Mouse (Mus musculus): Measurements from ENCODE around the gene Ttc22. TPM values are rescaled to one million over a fixed set of nuclear protein-coding genes. Genes with fewer than 3 reads are reported as not detected.

Ttc22 gene
- under 1 TPM in 1 of 2 experiments, not detected in 1; 0.09 TPM for total RNA-seq (2021)
- long read RNA-seq, experiment 1, result 0 reads
- long read RNA-seq, experiment 2, result 0 reads

DNA sequence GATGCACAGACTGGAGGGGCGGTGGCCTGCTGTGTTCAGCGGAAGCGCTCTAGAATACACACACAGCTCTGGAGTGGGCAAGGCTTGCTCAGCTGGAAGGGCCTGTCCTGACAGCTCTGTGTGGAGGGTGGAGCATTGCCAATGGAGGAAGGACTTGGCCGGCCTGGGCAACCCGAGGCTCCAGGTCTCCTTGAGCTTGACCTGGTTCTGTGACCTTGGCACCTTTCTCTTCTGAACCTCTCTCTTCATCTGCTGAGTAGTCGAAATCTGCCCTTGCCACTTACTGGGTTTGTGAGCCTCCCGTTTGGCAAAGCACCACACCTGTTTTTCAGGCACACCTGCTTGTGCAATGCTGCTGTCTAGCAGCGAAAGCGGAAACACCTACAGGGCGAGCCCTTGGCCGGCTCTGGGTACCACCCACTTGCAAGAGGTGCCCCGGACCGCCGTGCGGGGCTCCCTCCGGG is at the start of gene Ttc22:
Gene Ttc22 (plus strand): TSS at position 403 of the 464 bp plus-strand sequence.
- peak; percentile 16 for DNase-seq (ENCODE audit: low spot score)

DNA sequence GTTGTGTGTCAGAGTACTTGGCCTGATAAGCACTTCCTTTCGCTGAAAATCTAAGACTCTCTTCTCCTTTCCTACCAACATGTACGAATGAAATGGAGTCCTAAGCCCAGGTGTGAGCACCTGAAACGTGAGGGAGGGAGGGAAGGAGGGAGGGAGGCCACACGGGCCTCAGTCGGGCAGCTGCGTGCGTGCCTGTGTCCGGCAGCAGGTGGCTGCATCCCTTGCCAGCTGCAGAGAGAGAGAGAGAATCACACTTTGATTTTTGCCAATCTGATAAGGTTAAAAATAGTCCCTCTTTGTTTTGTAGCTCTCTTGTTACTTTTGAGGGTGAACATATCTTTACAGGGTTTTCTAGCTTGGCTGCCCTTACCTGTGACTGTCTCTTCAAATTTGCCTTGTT is 47.2 kb upstream of the Ttc22 start:
- DNase-seq (ENCODE audit: low spot score), result no peak

DNA sequence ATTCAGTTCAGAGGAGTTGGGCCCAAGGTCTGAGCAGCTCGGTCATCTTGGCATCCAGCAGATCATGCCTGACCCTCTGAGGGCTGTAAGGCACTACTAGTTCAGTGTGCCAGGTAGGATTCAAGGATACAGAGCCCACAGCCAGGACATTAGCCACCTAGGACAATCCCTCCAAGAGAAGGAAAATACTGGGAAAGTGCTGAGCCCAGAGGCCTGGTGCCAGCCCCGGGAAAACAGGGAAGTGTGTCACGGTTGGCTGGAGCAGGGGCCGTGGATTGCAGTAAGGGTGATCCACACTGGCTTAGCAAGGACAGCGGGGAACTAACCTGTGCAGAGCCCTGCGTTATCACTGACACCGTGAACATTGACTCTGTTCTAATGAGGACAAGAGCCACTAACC is 44.7 kb upstream of the Ttc22 start:
- no peak for DNase-seq (ENCODE audit: low spot score)

DNA sequence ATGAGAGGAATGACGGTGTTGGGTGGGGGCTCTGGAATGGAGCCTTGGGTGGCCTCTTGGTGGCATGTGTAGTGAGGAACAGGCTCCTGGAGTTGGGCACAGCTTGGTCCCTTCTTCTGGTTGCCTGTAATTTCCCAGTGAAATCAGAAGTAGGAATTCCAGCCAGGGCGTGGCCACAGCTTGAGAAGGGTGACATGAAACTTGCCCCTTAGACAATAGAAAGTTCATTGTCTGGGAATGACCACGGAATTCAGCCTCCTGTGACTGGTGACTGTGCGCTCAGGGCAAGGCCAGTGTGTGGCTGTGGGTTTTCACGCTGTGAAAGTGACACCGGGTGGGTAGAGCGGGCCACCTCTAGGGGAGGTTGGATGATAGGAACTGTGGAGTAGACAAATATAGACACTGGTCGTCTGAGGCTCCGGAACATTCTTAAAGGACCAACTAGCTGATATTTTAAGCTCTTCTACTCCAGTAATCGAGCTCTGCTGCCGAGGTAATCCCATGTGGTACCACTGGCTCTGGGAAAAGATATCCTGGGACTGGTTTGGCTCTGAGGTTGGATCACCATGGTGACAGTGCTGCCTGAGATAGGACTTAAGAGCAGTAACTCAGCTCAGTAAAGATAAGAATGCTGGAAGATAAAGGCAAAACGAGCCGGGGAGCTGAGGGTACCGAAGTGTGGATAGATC is 40.9 kb upstream of the Ttc22 start:
- peak; percentile 41 for DNase-seq (ENCODE audit: low spot score)

DNA sequence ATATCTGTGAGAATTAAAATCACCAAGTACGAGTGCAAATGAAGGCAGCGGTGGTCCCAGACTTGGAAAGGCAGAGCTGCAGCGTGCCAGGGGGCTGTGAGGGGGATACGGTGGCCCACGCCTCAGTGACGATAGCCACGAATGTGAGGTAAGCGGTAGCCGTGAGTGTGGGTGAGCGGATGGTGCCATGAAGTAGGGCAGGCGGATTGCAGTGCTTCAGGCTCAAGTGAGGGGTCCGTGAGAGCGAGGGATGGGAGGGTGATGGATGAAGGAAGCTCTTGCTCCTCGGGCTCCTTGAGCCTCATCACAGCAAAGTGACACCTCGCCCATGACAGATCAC is 40.4 kb upstream of the Ttc22 start:
- no peak for DNase-seq (ENCODE audit: low spot score)

DNA sequence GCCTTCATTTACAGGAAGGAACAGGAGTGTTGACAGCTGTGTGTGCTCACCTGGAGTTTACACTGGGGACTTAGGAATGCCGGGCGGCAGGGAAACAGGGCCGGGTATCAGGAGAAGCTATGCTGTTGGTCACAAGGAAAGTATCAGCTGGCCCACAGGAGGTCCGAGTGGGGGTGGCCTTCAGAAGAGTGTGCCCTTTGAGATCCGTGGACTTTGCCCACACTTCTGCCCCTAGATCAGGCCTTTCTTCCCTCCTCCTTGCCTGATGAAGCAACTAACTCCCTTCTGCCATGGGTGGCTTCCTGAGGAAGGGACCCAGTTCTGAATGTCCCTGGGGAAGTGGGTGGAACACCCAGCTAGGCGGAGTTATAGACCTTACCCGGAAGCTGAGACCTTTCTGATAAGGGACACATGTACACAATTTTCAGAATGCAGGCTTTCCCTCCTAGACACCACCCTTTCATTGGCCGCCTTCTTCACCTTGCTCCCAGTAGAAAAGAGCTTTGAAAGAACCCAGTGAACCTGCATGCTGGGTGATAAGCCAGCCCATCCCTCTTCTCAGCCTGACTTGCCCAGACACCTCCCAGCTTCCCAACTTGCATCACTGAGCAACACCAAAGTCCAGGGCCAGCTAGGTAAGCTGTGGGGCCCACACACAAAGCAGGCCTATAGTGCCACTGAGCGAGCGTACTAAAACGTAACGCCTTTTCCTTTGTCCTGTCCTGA is 39.6 kb upstream of the Ttc22 start:
- DNase-seq (ENCODE audit: low spot score), result no peak

DNA sequence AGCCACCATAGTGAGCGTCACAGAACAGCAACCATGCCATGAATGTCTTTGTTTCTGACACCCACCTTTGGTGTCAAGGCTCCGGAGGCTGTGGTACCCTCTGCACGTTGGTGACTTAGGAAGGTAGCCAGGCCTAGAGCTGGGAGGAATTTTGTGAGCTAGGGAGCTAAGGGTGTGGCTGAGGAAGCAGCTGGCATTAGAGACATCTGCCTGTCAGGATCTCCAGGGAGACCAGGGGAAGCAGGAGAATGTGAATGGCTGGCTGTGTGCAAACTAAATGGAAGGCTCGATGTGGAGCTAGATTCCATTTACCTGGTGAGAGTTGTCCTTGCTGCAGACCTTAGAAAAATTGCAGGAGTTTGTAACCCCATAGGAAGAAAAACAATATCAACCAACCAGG is 37.6 kb upstream of the Ttc22 start:
- DNase-seq (ENCODE audit: low spot score), result no peak

DNA sequence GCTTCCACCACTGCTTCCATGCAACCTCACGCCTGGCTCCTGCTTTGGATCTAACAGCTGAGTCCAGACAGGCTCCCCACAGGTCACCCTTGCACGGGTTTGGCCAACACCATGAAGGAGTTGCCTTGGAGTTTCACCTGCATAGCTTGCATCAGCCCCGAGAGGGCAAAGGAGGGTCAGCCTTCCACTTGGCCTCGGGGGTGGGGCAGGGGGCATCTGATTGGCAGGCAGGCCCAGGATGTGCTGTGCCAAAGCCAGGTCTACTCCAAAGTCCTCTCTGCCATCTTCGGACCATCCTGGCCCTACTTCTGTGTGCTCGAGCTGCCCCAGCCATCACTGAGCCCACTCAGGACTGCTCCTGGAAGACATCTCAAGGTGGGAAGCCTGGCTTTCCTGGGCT is 35.2 kb upstream of the Ttc22 start:
- no peak for DNase-seq (ENCODE audit: low spot score)

DNA sequence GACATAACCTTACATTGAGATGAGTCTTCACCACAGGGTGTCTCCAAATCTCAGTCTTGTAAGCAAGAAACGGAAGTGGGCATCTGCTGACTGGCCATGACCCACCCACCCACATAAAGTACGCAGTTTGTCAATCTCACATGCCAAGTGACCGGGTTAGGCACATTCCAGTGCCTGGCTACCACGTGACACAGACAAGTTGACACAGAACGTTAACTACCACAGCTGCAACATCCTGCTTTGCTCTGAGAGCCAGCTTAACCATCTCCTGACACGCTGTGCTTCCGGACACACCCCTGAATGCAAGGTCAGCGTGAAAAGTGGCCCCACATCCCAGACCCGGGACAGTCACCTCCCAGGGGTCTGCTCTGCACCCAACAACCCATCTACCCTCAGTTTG is 32.1 kb upstream of the Ttc22 start:
- no peak for DNase-seq (ENCODE audit: low spot score)

DNA sequence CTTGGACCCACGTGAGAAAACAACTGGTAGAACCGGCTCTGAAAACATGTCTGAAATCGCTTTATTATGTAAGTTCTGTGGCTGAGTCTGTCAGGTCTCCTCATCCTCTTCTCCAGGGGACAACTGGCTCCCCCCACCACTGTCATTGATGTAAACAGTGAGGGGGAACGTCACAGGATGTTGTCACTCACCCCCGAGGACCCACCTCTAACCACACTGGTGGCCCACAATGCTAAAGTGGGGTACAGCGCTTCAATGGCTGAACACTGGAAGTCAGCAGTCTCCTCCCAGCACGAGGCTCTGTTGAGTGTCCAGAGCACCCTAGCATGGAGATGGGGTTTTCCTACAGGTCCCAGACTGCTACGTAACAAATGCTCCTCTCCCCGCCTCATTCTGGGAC is 31.4 kb upstream of the Ttc22 start:
- no peak for DNase-seq (ENCODE audit: low spot score)

DNA sequence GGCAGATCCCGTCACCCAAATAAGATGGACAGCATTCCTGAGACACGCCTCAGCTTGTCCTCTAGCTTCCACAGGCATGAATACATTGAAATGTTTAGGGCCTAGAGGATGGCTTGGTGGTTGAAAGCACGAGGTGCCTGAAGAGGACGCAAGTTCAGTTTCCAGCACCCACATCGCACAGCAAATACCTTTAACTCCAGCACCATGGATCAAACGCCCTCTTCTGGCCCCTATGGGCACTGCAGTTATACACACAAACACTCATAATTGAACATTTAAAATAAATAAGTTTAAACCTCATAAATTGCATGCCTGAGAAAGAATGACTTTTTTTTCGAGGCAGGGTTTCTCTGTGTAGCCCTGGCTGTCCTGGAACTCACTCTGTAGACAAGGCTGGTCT is 28.6 kb upstream of the Ttc22 start:
- no peak for DNase-seq (ENCODE audit: low spot score)

DNA sequence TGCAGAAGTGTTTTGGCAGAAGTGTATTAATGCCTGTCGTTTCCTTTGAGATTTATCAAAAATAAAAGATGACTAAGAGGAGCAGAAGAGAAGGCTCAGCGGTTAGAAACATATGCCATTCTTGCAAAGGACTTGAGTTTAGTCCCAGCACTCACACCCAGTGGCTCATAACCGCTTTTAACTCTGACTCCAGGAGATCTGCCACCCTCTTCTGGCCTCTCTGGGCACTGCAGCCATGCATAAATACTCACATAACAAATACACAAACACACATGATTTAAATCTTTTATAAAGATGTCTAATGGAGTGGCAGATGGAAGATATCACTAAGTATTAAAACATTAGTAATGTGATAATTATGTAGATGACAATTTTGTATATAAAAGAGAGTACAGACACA is 26.0 kb upstream of the Ttc22 start:
- no peak for DNase-seq (ENCODE audit: low spot score)

DNA sequence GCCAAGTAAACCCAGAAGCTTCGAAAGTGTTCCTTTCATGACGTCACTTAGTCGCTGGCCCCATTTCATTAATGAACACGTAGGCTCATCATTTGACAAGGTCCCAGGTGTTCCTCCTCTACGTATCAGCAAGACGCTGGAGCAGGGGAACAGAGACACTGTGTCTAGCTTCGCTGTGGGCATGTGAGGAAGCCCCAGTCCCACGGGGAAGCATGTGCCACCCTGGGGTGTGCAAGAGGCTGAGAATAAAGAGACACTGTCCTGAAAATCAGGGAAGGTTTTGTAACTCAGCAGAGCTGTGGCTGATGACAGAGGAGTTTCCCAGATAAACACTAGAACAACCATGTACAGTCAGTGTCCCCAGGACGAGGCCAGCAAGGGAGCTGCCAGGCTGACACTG is 25.2 kb upstream of the Ttc22 start:
- DNase-seq (ENCODE audit: low spot score), result no peak

DNA sequence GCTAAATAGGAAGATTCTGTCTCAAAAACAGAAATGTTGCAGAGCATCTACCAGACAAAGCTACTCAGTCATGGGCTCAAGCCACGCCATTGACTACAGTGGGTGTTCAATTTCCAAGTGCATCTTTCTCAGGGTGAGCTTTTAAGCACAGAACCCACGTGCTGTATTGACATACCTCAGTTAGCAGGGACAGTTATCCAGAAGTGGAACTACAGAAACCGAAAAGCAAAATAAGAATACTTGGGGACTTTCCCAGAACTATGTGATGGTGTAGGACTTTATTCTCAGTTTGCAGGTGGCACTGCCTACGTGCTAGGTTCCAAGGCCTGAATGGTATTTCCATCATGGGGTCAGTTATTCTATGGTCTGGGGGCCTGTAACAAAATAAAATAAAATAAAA is 24.5 kb upstream of the Ttc22 start:
- no peak for DNase-seq (ENCODE audit: low spot score)

DNA sequence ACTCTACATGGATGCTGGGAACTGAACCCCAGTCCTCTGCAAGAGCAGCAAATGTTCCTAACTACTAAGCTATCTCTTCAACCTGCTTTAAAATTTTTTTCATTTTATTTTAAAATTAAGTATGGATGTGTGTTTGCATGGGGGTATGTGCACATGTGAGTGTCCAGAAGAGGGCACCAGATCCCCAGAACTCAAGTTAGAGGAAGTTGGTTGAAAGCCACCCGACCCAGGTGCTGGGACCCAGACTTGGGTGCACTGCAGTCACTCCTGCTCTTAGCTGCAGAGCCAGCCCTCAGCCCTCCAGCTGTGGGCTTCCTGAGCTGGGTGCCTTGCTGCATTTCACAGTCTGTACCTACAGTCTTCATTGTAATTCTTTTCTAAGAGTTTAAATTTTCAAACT is 22.8 kb upstream of the Ttc22 start:
- no peak for DNase-seq (ENCODE audit: low spot score)

DNA sequence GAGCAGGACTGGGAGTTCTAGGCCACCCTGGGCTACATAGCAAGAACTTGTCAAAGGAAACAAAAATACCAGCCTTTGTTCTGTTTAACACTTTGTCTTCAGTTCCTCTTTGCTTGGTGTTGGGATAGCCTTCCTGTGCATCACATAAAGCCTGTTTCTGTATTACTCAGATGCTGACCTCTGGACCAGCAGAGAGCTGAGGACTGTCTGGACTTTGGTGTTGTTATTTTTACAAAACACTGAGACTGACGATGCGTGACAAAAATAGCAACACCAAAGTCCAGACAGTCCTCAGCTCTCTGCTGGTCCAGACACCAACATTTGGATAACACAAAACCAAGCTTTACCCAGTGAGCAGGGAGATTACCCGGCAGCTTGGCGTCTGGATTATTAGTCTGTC is 21.5 kb upstream of the Ttc22 start:
- DNase-seq (ENCODE audit: low spot score), result no peak

DNA sequence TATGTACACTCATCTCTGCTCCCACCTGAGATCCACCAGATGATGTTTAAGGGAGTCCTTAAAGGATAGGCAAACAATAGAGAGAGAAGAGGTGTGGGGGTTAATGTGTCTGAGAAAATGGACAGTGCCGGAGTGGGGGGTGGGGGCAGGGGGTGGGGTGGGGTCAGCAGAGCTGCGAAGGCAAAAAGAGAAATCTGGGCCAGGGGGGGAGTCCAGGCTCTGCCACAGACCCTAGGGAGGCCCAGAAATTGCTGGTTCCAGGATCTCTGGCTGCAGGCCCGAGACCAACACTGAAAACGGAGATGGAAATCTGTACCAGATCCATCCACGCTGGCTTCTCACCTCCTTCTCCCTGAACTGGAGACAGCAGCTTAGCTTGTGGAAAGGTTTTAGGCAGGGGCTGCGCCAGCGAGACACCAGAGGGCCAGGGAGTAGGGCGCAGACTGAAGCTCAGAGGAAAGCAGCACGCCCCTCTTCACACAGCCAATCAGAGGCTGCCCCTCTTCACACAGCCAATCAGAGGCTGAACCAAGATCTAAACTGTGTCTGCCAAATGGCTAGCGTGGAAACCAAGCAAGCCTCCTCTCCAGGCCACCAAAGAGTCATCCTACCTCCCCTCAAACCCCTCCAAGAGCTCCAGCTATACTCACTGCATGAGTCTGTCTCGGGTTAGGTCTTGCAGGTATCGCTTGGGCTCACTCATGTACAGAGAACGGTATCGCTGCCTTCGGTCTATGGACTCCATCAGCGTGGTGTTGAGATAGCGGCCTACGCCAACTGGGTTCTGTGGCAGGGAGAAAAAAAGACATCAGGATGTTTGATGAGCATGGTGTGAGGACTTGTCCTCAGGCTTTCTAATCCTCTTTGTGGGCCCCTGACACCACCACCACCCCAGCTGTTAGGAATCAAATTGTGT is 15.3 kb upstream of the Ttc22 start:
- no peak for DNase-seq (ENCODE audit: low spot score)

DNA sequence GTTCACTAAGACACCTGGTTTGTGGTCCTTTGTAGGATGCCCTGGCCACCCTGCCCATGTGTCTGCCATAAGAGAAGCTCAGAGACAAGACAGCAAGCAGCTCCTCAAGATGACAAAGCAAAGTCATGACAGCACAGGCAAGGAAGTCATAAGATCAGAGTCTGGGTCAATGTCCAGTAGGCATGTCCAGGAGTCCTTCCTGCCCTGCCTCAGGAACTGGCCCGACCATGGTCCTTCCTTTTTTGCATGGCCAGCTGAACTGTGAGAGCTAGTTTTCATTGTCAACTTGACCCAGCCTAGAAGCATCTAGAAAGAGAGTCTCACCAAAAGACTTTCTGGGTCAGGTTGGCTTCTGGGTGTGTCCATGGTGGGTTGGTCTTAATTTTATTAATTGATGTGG is 14.3 kb upstream of the Ttc22 start:
- no peak for DNase-seq (ENCODE audit: low spot score)

DNA sequence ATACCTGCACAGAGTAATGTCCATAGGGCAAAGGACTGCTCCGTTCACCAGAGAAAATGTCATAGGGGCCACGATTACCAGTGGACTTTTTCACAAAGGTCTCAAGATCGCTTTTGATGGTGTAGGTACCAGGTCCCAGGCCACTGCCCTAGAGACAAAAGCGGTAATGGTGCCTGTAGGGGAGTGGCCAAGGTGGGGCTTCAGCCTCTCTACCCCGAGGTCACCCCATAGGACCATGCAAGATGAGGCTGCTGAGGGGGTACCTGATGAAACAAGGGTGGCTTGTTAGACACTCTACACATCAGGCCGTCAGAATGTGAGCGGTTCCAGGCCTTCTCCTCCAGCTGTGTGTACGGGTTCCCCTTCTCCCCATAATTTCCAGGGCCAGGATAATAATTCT is 9.1 kb upstream of the Ttc22 start:
- DNase-seq (ENCODE audit: low spot score), result no peak

DNA sequence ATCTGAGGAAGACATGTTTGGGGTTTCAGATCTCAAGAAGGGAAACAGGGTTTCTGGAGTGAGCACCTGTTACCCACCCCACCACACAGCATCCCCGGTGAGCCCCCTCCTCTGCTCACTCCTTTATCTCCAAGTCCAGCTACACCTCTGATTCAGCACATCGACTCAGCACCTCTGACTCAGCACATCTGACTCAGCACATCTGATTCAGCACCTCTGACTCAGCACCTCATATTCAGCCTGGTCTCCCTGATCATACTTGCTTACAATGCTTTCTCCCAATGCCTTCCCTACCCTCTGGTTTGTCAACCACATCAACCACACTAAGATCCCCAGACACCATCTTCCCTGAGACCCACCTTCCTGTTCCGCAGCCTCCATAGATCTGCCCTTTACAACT is 8.7 kb upstream of the Ttc22 start:
- DNase-seq (ENCODE audit: low spot score), result no peak

DNA sequence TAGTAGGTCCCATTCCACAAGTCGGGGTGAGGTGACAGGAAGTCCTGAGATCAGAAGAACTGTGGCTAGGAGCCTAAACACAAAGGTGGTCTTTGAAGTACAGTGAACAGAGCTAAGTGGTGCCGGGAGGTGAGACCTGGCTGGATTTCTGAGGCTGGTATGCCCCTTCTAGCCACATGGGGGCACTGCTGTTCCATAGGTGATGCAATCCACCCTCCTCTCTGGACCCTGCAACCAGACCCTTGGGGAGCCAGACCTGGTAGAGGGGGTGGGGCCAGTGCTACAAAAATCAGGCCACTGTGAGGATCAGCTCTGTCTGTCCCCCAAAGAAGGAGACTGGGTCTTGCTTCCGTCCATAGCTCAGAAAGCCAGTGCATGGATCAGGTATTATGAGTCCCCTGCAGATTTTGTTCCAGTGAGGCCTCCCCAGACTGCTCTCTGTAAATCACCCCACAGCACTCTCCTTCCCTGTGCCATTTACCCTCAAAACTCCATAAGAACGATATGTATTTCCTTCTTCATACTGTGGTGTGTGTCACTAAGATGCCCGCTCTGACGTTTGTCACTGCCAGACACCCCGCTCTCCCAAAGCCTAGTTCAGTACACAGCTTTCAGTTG is 7.9 kb upstream of the Ttc22 start:
- DNase-seq (ENCODE audit: low spot score), result peak; percentile 49

DNA sequence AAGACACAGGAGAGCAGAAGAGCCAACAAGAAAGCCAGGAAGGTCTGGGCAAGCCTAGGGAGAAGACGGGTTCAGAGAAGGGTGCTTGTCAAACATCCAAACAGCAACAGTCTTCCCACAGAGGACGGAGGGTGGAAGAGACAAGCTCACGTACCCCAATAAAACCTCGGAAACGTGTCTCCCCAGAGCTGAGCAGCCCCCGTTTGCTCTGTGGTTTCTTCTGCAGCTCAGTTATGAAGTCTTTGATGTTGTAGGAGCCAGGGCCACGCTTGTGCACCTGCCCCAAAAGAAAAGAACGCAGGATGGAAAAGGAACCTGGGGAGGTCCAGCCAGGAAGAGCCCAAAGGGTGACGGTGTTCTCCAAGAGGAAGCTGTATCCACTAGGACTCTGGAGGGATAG is 7.4 kb upstream of the Ttc22 start:
- no peak for DNase-seq (ENCODE audit: low spot score)
